Mouse (Mus musculus) adrenal gland, adult (tissue): ENCODE results near the gene Smim1.

ENCODE experiments used
- DNase-seq, 2 experiments: peaks; one replicate each; pipeline ENCODE4 v3.0.0; 2022 to 2023; ENCODE audit warnings: low spot score in 1 of 2; ENCODE audit not compliant: inconsistent age in 2 of 2

Smim1 gene

DNA sequence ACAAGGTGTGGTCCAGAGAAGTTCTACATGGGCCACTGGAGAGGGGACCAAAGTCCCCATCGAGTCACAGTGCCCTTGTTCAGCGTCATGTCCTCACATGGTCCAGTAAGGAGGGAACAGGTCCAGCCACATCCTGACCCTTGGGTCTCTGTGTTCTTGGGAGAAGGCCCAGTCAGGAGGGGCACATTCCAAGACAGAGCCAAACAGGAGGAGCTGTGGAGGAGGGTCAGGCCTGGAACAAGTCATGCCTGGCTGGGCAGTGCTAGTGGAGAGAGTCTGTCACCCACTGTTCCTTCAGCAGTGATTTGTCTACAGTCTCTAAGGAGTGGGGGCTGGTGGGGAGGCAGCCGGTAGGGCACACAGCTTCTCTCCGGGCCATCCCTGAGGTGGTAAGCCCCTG lies 3.6 kb downstream of the Smim1 start:
- DNase-seq = peak; percentile 57 to 58

DNA sequence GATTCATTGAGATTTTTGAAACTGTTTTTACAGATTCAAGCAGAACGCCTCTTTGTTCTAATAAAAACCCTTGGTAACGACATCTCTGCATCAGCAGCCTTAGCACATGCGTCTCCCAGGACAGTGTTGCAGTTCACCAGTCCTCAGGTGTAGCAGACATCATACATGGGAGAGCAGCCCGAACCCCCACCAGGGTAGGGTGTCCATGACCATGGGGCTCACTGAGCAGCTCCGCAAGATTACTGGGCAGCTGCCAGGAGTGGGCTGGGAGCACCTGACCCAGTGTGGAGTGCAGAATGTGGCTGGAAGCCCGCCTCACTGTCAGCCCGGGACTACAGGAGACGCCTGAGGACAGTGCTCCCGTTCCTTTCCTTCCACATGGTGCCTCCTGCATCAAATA lies 4.6 kb downstream of the Smim1 start:
- DNase-seq = peak in 1 of 2 experiments; percentile 33

DNA sequence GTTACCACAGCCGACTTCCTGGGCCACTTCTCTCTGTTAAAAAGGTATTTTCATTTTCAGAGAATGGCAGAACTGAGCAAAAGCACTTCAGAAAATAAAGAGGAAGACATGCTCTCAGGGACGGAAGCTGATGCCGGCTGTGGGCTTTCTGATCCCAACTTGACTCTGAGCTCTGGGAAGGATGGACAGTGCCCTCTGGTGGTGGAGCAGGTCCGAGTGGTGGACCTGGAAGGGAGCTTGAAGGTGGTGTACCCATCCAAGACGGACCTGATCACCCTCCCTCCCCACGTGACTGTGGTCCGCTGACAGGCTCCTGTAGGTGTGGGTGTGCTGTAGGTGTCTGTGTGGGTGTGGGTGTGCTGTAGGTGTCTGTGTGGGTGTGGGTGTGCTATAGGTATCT lies 6.5 kb downstream of the Smim1 start:
- DNase-seq = peak; percentile 46 to 84

DNA sequence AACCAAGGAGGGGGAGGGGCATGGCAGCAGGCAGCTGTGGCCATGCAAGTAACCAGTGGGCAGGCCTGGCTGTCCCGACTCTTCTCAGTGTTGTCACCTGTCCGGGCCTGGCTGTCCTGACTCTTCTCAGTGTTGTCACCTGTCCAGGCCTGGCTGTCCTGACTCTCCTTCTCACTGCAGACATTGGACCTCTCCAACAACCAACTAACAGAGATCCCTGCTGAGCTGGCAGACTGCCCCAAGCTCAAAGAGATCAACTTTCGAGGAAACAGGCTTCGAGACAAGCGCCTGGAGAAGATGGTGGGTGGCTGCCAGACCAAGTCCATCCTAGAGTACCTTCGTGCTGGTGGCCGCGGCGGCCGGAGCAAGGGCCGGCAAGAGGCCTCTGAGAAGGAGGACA lies 10.6 kb downstream of the Smim1 start:
- DNase-seq = no peak

DNA sequence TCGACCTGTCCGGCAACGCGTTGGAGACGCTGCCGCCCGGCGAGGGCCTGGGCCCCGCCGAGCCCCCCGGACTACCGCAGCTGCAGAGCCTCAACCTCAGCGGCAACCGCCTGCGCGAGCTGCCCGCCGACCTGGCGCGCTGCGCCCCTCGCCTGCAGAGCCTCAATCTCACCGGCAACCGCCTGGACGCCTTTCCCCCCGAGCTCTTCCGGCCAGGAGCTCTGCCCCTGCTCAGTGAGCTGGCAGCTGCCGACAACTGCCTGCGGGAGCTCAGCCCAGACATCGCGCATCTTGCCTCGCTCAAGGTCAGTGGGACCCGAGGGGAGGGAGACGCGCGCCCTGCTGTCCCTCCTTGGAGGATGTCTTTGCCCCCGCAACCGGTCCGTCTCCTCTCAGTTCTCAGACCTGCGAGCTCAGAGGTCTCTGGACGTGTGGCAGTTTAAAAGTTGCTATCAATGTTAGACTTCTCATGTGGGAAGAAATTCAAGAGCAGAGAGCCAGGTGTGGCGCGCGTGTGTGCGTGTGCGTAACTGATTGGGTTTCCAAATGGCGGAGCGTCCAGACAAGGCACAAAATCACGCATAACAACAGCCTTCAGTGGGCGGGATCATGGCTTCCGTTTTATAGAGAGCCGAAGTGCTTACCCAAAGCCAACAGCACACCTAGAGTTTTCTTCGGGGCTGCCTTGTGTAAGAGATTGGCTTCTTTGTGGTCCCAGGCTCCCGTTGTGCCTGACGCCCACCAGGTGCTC lies 13.7 kb downstream of the Smim1 start:
- peak; percentile 43 to 67 for DNase-seq

DNA sequence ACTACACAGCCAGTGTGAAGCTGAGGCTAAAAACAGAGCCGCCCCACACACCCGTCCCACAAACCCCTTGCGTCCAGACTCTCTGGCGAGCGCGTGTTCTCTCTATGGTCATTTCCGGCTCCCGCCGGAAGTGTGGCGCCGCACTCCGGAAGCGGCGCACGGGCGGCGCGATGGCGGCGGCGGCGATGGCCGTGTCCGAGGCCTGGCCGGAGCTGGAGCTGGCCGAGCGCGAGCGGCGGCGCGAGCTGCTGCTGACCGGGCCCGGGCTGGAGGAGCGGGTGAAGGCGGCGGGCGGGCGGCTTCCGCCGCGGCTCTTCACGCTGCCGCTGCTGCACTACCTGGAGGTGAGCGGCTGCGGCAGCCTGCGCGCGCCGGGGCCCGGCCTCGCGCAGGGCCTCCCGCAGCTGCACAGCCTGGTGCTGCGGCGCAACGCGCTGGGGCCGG lies 14.4 kb downstream of the Smim1 start, which contains the start of gene Lrrc47:
Lrrc47 (plus strand) TSS at position 86 of the 444 bp plus-strand sequence.
- DNase-seq = peak; percentile 89 to 95

DNA sequence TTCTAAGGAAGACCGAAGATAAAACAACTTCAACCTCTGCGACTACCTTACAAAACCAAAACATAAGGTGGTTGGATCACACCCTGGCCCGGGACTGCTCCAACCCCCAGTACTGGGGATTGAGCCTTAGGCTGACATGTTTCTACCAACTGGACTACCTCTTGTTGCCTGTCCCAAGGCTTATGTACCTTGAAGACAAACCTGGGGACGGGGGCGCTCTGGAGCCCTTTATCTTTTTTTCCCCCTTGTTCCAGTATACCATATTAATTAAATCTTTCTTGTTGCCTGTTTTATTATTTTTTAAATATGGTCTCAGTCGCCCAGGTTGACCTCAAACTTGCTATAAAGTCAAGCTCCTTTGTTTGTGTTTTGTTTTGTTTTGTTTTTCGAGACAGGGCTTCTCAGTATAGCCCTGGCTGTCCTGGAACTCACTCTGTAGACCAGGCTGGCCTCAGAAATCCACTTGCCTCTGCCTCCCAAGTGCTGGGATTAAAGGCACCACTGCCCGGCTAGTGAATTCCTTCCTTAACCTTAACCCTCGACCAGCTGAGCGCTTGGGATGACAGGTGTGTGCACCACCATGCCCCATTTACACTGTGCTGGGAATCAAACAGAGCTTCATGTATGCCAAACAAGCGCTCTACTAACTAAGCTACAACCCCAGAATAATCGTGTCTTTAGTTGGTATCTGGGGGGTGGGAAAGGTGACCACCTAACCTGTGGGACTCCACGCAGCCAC lies 15.0 kb downstream of the Smim1 start:
- DNase-seq = no peak

DNA sequence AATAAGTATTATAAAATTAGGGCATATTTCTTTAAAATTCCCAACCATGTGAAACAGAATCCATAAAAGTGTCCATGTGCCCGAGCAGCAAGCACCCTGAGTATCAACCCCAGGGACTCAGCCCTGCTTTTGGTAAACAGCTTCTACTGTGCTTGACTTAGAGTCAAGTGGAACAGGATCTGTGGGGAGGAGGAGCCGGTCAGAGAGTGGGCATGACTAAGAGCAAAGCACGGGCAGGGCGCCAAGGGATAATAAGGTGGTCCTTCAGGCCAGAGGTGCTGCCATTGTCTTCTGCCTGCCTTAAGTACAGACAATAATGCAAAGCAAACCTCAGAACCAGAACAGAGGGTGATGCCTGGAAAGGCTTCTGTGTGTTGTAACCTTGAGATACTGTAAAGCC lies 18.3 kb downstream of the Smim1 start:
- DNase-seq = peak in 1 of 2 experiments; percentile 52

DNA sequence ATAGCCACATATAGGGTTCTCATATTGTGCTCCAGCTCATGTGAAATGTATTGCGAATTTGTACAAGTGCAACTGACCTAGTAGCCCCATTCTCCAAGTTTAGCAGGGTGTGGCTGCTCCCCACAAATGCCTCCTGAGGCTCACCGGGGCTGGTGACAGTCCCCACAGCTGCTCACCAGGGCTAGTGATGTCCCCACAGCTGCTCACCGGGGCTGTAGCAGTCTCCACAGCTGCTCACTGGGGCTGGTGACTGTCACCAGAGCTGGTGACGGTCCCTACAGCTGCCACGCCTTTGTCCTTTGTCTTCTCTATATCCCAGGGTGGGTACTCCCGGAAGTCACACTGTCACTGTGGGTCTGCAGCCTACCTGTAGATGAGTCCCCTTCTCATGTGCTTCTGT lies 19.8 kb downstream of the Smim1 start:
- DNase-seq = no peak

DNA sequence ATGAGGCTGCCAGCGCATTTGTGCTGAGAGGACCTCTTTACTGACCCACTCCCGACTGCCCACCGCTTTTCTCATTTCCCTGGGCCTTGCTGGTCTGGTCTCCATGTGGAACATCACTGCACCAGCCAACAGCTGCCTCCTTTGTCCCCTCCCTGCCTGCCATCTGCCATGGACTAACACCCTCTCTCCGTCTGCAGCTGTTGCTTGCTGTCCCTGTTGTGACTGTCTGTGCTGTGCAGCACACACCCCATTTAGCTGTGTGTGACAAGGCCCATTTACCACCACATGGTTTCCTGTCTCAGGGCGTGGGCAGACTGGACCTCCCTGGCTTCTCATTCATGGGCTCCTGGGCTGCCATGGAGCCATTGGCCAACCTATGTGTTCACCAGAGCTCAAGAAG lies 20.5 kb downstream of the Smim1 start:
- DNase-seq = no peak

DNA sequence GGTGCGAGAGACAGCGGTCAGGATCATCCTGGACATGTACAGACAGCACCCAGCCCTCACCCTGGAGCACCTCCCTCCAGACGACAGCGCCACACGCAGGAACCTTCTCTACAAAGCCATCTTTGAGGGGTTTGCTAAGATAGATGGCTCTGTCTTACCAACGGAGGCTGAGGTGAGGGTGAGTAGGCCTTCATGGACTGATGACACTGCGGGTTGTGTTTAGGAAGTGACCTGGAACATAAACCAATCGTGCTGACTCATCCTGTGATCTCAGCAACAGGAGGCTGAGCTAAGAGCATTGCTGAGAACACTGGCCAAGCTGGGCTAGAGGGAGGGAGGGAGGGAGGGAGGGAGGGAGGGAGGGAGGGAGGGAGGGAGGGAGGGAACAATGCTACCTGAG lies 32.5 kb downstream of the Smim1 start:
- no peak for DNase-seq

DNA sequence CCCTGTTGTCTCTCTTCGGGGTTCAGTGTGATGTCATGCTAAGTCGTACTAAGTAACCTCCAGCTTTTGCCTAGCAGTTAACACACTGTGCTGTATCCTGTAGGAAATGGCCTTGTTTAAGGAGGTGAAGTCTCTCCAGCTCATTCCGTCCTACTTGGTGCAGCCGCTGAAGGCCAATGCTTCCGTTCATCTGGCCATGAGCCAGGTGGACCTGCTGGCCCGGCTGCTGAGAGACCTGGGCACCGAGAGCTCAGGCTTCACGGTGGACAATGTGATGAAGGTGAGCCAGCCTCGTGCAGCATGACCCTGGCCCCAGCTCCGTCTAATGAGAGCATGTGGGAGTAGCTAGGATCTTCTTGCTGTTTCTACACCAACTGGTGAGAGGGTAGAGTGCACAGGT lies 33.3 kb downstream of the Smim1 start:
- peak; percentile 30 to 53 for DNase-seq

DNA sequence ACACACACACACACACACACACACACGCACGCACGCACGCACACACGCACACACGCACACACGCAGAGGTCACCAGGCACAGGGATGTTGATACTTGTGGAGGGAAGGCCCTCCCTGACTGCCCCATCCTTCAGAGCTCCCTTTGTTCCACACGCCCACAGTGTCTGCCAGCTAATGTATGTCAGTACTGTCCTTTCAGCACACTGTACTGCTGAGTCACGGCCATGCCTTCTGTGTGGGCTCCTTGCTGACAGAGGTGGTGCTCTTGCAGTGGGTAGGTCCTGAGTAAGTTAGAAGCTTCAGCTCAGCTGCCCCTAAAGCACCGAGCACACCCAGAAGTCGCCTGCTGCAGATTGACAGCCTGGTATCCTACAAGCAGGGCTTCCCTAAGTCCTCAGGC lies 45.6 kb downstream of the Smim1 start:
- no peak for DNase-seq

DNA sequence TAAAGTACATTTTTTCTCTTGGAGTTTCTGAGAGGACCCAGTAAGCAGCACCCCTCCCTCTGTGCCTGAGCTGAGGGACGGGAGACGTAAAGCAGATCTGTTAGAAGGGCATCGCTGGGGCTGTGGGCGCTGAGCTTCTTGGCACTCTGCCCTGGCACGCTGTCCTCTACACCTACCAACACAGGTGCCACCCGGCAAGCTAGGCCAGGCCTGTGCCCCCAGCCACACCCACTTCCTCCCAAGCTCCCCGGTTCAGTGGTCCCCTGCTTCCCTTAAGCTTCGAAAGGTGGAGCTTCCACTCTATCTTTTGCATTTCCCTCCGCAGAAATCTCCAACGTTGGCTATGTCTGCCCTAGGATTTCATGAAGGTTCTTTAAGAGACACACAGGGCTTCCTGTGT lies 46.8 kb downstream of the Smim1 start:
- DNase-seq = no peak

DNA sequence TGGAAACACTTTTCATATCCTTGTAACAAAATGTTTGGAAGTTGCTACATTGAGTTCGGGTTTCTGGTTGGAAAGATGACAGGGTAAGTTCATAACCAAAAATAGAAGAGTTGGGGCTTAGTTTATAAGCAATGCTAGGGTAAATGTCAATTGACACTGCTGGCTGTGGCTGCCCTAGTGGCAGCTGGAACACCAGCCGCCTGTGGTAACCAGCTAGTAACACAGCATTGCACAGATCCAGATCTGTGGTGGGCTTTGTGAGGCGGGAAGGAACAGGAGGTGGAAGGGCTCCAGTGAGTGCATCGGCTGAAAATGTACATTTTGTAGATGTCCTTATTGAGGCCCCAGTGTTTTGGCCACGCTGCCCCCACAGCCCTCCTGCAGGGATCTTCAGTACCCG lies 50.3 kb downstream of the Smim1 start:
- no peak for DNase-seq

DNA sequence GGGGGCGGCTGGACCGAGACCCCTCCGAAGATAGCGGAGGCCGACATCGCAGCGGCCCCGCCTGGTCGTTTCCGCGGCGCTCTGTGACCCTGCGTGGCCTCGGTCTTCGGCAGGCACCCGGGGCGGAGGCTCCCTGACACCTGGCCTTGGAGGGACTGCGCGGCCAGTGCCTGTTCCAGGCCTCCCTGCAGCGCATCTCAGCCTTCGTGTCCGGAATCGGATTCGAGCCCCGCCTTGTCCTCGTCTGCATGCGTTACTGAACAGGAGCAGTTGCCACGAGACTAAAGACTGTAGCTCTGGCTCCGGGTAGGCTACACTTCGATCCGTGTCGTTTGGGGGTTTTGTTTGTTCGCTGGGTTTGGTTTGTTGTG lies 50.8 kb downstream of the Smim1 start:
- DNase-seq = no peak

DNA sequence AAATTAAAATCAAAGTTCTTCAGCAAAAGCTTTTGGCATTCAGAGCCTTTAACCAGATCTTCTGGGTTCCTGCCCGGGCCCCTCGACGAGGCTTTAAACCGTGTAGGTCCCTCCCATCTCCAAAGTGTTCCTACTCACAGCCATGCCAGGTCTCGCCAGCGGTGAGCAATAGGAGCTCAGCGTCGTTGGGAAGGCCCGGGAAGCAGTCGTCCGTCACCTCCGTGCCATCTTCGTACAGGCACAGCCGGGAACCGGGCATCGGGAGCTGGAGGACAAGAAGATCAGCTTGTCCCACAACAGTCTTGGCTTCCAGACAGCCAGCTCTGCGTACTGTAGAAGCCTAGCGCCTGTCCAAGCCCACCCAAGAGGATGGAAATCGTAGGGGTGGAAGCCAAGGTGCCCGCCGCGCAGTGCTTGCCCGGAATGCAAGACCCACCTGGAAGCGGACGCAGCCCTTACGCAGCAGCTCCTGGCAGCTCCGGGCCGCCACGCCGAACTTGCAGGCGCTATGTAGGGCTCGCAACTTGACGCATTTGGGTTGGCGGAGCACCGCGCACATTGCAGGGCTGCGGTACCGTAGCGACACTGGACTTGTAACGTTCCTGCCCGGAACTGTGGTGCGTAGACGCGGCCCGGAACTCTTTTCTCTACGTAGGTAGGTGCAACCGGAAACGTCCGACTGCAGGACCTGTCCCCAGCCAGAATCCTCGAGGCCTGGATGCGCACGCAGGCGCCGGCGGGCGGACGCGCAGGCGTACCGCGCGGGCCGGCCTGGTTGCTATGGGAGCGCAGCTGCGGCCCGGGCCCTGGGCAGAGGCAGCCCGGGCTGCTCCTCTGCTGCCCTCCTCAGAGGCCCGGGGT lies 51.4 kb downstream of the Smim1 start, which contains the start of the genes Dffb and Cep104:
Dffb (minus strand) TSS at position 696 of the 861 bp plus-strand sequence.
Cep104 (plus strand) TSS at position 764 of the 861 bp plus-strand sequence.
- DNase-seq = peak; percentile 95 to 98
